Mouse (Mus musculus): Measurements from ENCODE around the gene Metap1. TPM values are rescaled to one million over a fixed set of nuclear protein-coding genes. Genes with fewer than 3 reads are reported as not detected.

The Metap1 gene
- polyA plus RNA-seq, 1 experiment from 2014 or later: 66.2 TPM

MicroRNAs within 50 kb of the gene (microRNA counts, 519-probe panel; counts per million panel counts)
- microRNA mmu-miR-1956: 1,377 counts per million, percentile 6 among the panel's probes with 10 or more counts

Small RNAs within 50 kb of the gene (microRNA-seq; reads per million reads assigned to microRNA genes)
- not detected for gene Mir1956

Other genes starting within 250 kb of the Metap1 start
- gene Adh1, start 228.5 kb downstream of the Metap1 start, polyA plus RNA-seq (2014; fragmentation: Nextera tagmentation; extraction: Ambion mirVana): 9.9 and 13.8 TPM in 2 replicates
- not detected in 2 replicates for gene Adh6a, start 176.2 kb downstream of the Metap1 start, polyA plus RNA-seq (2014; fragmentation: Nextera tagmentation; extraction: Ambion mirVana)
- gene Adh6b, start 147.7 kb downstream of the Metap1 start, polyA plus RNA-seq (2014; fragmentation: Nextera tagmentation; extraction: Ambion mirVana): not detected in 2 replicates
- gene Adh4, start 74.0 kb downstream of the Metap1 start, polyA plus RNA-seq (2014; fragmentation: Nextera tagmentation; extraction: Ambion mirVana): not detected in 2 replicates
- gene Adh5, start 46.4 kb downstream of the Metap1 start, polyA plus RNA-seq (2014; fragmentation: Nextera tagmentation; extraction: Ambion mirVana): 191 and 206 TPM in 2 replicates
- gene Eif4e, start 36.7 kb upstream of the Metap1 start, polyA plus RNA-seq (2014; fragmentation: Nextera tagmentation; extraction: Ambion mirVana): 343 and 347 TPM in 2 replicates